Mouse (Mus musculus): ENCODE results near the gene Islr2. TPM values are rescaled to one million over a fixed set of nuclear protein-coding genes. Genes with fewer than 3 reads are reported as not detected.

Islr2 gene
- polyA plus RNA-seq, 2 experiments = 0.03 TPM; not detected in 1

- no peaks in the 10 kb centered on the region for H3K9me3 ChIP-seq (ENCODE audit: control insufficient read depth, low read length)
- ATAC-seq (ENCODE audit: insufficient read depth) = no peak
- no peak for TF ChIP-seq EP300 (IDR thresholded peaks at IDR 0.05; ENCODE audit: low read depth)
- peak; percentile 86 for TF ChIP-seq CTCF (IDR thresholded peaks at IDR 0.05; ENCODE audit: low read depth)
- H3K4me3 ChIP-seq (ENCODE audit: insufficient read depth in 1 of 2, low read depth in 2 of 2, low read length in 2 of 2) = no peak overlapping the region
- DNase-seq (ENCODE audit: low read depth in 3 of 3, low spot score in 3 of 3) = peak in 1 of 3 experiments; percentile 33
- peaks cover 3 to 4% of the 10 kb centered on the region in 2 experiments for H3K4me1 ChIP-seq (replicated peaks; ENCODE audit: control insufficient read depth in 2 of 2, insufficient read depth in 2 of 2, low read length in 1 of 2)
- no peak overlapping the region for H3K4me2 ChIP-seq (ENCODE audit: low read depth)
- no peak overlapping the region for H3K27ac ChIP-seq
- no peak overlapping the region for H3K9ac ChIP-seq (replicated peaks)
- peaks cover 44% of the 10 kb centered on the region for H3K36me3 ChIP-seq (replicated peaks; ENCODE audit: control insufficient read depth, insufficient read depth, low read depth)
- no peaks in the 10 kb centered on the region for H3K27me3 ChIP-seq (ENCODE audit: control insufficient read depth, insufficient read depth, low read length)
- 71% methylated on average over 24 of the region's 24 CpGs for WGBS (ENCODE audit: insufficient replicate concordance)
These were observed 16.2 kb upstream of the Islr2 start for GRCm38 (mm10) chr9:58220218-58220903.

- Histone ChIP-seq H3K9ac (replicated peaks) (no peak overlapping the region), H3K4me2 (ENCODE audit: low read depth) (no peak overlapping the region), H3K36me3 (replicated peaks; ENCODE audit: control insufficient read depth, insufficient read depth, low read depth) (peaks cover 35% of the 10 kb centered on the region), H3K27ac (no peak overlapping the region), H3K27me3 (ENCODE audit: control insufficient read depth, insufficient read depth, low read length) (no peaks in the 10 kb centered on the region), H3K4me3 (ENCODE audit: insufficient read depth in 1 of 2, low read depth in 2 of 2, low read length in 2 of 2) (no peak overlapping the region), H3K9me3 (ENCODE audit: control insufficient read depth, low read length) (no peaks in the 10 kb centered on the region), H3K4me1 (replicated peaks; ENCODE audit: control insufficient read depth in 2 of 2, insufficient read depth in 2 of 2, low read length in 1 of 2) (peaks cover 20 to 22% of the 10 kb centered on the region in 2 experiments)
- WGBS (ENCODE audit: insufficient replicate concordance) = 87% methylated on average over 3 of the region's 3 CpGs
- no peak for TF ChIP-seq EP300 (IDR thresholded peaks at IDR 0.05; ENCODE audit: low read depth)
- no peak for TF ChIP-seq CTCF (IDR thresholded peaks at IDR 0.05; ENCODE audit: low read depth)
- ATAC-seq (ENCODE audit: insufficient read depth) (no peak), DNase-seq (ENCODE audit: low read depth in 3 of 3, low spot score in 3 of 3) (no peak)
These were observed 14.4 kb upstream of the Islr2 start for GRCm38 (mm10) chr9:58218539-58218938.

DNA sequence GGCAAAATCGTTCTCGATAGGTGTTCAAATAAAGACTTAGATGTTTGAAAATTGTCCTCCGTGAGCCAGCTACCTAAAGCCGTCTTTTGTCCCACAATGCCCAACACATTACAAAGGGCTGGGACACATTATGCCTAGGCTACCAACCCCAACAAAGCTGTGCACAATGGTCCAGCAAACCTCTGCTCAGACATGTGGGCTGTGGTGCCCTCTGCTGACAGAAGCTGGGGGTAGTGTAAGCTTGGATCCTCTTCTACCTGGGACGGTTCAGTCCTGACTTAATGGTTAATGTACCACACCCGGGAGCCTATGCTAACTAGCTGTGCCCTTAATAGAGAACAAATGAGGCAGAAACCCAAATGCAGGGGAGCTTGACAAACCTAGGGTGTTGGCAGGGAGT is 12.3 kb upstream of the Islr2 start:
- 58% methylated on average over 6 of the region's 6 CpGs for WGBS (ENCODE audit: insufficient replicate concordance)
- no peaks in the 10 kb centered on the region for H3K9me3 ChIP-seq (ENCODE audit: control insufficient read depth, low read length)
- no peak for TF ChIP-seq EP300 (IDR thresholded peaks at IDR 0.05; ENCODE audit: low read depth)
- peak; percentile 91 for TF ChIP-seq CTCF (IDR thresholded peaks at IDR 0.05; ENCODE audit: low read depth)
- no peak overlapping the region for H3K4me2 ChIP-seq (ENCODE audit: low read depth)
- H3K36me3 ChIP-seq (replicated peaks; ENCODE audit: control insufficient read depth, insufficient read depth, low read depth) = peaks cover 14% of the 10 kb centered on the region
- no peak overlapping the region for H3K9ac ChIP-seq (replicated peaks)
- H3K4me1 ChIP-seq (replicated peaks; ENCODE audit: control insufficient read depth in 2 of 2, insufficient read depth in 2 of 2, low read length in 1 of 2) = peaks cover 33 to 35% of the 10 kb centered on the region in 2 experiments
- H3K27ac ChIP-seq = no peak overlapping the region
- no peak for ATAC-seq (ENCODE audit: insufficient read depth)
- DNase-seq (ENCODE audit: low read depth in 3 of 3, low spot score in 3 of 3) = peak in 1 of 3 experiments; percentile 32
- no peak overlapping the region for H3K4me3 ChIP-seq (ENCODE audit: insufficient read depth in 1 of 2, low read depth in 2 of 2, low read length in 2 of 2)
- H3K27me3 ChIP-seq (ENCODE audit: control insufficient read depth, insufficient read depth, low read length) = no peaks in the 10 kb centered on the region; the same call in 1 of the 2 replicates

- Histone ChIP-seq H3K4me3 (ENCODE audit: insufficient read depth in 1 of 2, low read depth in 2 of 2, low read length in 2 of 2) (peak overlapping the region in 1 of 2 experiments; percentile 27; a peak in 1 of 4 replicates), H3K9me3 (ENCODE audit: control insufficient read depth, low read length) (no peaks in the 10 kb centered on the region), H3K4me2 (ENCODE audit: low read depth) (peak overlapping the region; percentile 78), H3K4me1 (replicated peaks; ENCODE audit: control insufficient read depth in 2 of 2, insufficient read depth in 2 of 2, low read length in 1 of 2) (peaks cover 35 to 36% of the 10 kb centered on the region in 2 experiments), H3K27ac (peak overlapping the region; percentile 88), H3K27me3 (ENCODE audit: control insufficient read depth, insufficient read depth, low read length) (no peaks in the 10 kb centered on the region; the same call in 1 of the 2 replicates), H3K9ac (replicated peaks) (peak overlapping the region; percentile 23), H3K36me3 (replicated peaks; ENCODE audit: control insufficient read depth, insufficient read depth, low read depth) (peaks cover 4% of the 10 kb centered on the region; the same call in 1 of the 2 replicates)
- 15% methylated on average over 8 of the region's 8 CpGs for WGBS (ENCODE audit: insufficient replicate concordance)
- peak; percentile 70 for ATAC-seq (ENCODE audit: insufficient read depth)
- TF ChIP-seq EP300 (IDR thresholded peaks at IDR 0.05; ENCODE audit: low read depth) = no peak
- TF ChIP-seq CTCF (IDR thresholded peaks at IDR 0.05; ENCODE audit: low read depth) = no peak
- peak; percentile 51 to 55 (median 52) for DNase-seq (ENCODE audit: low read depth in 3 of 3, low spot score in 3 of 3)
These were observed 10.5 kb upstream of the Islr2 start for GRCm38 (mm10) chr9:58214519-58215180.

DNA sequence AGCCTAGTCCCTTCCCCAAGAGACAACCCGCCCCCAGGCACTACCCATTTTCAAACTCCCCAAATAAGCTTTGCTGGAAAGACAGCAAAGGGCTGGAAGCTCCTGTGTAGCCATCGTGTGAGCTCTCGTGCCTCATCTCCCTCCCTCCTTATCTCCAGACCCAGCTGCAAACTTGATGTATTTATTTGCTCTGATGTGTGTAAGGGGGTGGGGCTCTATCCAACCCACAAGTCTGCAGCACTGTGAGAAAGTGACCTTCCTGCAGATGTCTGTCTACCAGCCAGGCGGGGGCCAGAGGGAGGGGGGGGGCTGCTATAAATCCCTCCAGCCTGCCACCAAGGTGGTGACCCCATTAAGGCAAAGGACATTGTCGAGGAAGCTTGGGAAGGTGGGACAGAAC is 9.7 kb upstream of the Islr2 start:
- WGBS (ENCODE audit: insufficient replicate concordance) = 2% methylated on average over 5 of the region's 5 CpGs
- Histone ChIP-seq H3K9me3 (ENCODE audit: control insufficient read depth, low read length) (no peaks in the 10 kb centered on the region), H3K36me3 (replicated peaks; ENCODE audit: control insufficient read depth, insufficient read depth, low read depth) (no peaks in the 10 kb centered on the region), H3K9ac (replicated peaks) (peak overlapping the region; percentile 65), H3K27ac (peak overlapping the region; percentile 88), H3K4me1 (replicated peaks; ENCODE audit: control insufficient read depth in 2 of 2, insufficient read depth in 2 of 2, low read length in 1 of 2) (peaks cover 35 to 36% of the 10 kb centered on the region in 2 experiments), H3K27me3 (ENCODE audit: control insufficient read depth, insufficient read depth, low read length) (no peaks in the 10 kb centered on the region; the same call in 1 of the 2 replicates), H3K4me2 (ENCODE audit: low read depth) (peak overlapping the region; percentile 78), H3K4me3 (ENCODE audit: insufficient read depth in 1 of 2, low read depth in 2 of 2, low read length in 2 of 2) (peak overlapping the region; percentile 26 to 27)
- TF ChIP-seq CTCF (IDR thresholded peaks at IDR 0.05; ENCODE audit: low read depth) (no peak), EP300 (IDR thresholded peaks at IDR 0.05; ENCODE audit: low read depth) (peak; percentile 88)
- DNase-seq (ENCODE audit: low read depth in 3 of 3, low spot score in 3 of 3) = peak; percentile 84 to 89 (median 86)
- ATAC-seq (ENCODE audit: insufficient read depth) = peak; percentile 96
